Mouse (Mus musculus) heart, adult 8-10 months (tissue): ENCODE measurements at regions not wholly inside any gene's neighbourhood (a gene's known extent, or its start where the extent isn't known, plus 50 kb on each side); places are given as distances from the start of the nearest gene placed in this dataset.
A peak's percentile ranks its signal among the peaks of the same experiment; 100 is the strongest.

Experiments
- DNase-seq: peaks from one replicate; pipeline ENCODE4 v3.0.0; 2022; ENCODE audit warnings: low spot score

- DNase-seq = no peak
Measured at GRCm38 (mm10) chr10:102705848-102706247, 193.8 kb downstream of the Rassf9 start.

GRCm38 (mm10) chr10:102694810-102695209, 182.8 kb downstream of the Rassf9 start:
- DNase-seq = no peak

GRCm38 (mm10) chr10:102689966-102690365, 177.9 kb downstream of the Rassf9 start:
- DNase-seq = peak; percentile 48

DNA sequence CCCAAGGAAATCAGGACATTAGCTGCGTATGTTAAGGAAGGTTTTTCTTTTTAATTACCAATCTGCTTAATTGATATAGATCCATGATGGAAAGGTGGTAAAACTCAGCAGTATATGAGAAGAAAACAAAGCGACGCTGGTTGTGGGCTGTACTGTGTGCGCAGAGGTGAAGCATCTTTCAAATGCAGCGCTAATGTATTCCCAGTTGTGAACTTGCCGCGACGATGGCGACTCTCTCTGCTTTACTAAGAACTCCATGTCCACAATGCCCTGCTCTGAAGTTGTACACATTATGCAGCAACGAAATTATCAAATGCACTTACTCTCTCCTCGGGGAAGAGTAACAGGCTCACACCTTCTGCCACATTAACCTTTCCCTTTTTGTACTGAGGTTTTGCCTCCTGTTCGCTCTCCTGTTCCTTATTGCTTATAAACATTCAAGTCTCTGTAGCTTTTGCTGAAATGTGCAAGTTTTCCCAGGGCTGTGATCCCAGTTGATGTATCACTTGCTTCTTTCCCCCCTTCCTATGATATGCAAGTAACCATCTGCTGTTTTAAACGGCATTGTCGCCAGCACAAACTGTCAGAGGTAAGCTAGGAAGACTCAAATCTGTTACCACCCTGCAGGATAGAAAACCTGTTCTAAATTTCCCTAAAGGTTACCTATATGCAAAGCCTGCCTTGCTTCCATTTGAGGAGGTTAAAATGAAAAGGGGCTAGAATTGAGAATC, 174.8 kb downstream of the Rassf9 start:
- no peak for DNase-seq

DNA sequence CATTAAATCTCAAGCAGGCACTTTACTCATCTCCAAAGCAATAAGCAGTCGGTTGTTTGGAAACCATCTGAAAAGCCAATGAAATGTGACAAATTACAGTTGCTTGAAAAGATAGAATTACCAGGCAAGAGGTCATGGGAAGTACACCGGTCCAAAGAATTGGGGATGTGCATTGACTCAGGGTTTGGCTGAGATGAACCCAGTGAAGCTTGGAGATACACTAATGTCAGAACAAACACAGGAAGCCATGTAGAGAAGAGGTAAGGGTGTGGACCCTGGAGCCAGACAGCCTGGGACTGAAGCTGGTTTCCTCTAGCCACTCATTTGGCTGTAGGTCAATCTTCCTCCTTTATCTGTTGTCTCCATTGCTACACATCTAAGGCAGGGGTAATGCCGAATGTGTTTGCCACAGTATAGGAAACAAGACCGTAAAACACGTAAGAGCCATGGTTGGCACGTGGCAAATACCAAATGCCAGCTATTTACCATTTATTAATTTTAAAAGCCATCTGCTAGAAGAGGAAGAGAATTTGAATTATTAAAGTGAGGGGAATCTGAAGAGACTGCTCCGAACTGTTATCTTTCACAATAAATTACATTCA, 173.9 kb downstream of the Rassf9 start:
- DNase-seq = peak; percentile 66

DNA sequence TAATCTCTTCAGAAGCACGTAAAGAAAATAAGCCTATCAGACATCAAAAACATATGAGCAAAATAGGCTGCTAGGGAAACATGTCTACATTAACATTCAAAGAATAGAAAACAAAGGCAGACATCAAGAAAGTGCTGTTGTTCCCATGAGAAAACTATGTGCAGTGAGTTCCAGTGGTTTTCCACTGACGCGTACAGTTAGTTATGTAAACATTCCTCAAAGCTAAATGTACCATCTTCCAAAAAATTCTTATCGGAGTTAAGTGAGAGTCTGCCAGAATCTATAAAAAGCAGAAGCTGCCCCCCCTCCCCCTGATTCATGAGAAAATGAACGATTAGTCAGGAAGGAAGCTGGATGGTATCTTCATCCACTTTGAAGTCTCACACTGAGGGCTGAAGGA, 155.3 kb downstream of the Rassf9 start:
- DNase-seq = no peak

DNA sequence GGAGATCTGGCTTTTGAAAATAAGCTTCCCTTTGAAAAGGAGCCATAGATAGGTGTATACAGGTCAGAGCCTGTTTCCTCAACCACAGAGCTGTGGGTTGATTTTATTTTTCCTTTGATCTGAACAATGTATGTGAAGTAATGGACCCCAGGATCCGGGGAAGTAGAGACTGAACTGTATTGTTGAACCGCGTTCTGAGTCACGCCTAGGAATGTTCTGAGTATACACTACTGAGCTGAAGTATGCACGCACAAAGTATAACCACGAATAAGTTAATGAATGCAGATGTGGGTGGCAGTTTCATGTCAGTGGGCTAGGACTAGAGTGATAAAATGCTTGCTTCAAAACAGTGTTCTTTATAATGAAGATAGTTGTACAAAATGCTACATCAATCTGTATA, 147.7 kb downstream of the Rassf9 start:
- no peak for DNase-seq

- DNase-seq = peak; percentile 20
Measured at GRCm38 (mm10) chr10:102636507-102636906, 124.5 kb downstream of the Rassf9 start.

- DNase-seq = no peak
Measured at GRCm38 (mm10) chr10:102633438-102633837, 121.4 kb downstream of the Rassf9 start.

- DNase-seq = no peak
Measured at GRCm38 (mm10) chr10:102628609-102629008, 116.6 kb downstream of the Rassf9 start.

DNA sequence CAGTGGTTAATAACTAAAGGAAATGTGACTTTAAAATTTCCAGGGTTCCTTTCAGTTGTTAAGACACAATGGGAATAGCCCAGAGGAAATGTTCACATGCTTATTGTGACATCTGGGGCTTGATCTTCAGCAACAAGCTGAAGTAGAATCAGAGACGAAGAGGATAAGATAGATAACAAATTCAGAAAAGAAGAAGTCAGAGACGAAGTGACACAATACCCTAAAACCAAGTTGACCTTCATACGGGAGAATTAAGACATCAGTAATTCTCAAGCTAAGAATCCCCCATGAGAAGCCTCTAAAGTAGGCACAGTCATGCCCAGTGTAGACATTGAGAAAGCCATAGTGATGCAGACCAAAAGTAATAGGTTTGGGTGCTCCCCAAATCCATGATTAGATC, 111.9 kb downstream of the Rassf9 start:
- no peak for DNase-seq

DNA sequence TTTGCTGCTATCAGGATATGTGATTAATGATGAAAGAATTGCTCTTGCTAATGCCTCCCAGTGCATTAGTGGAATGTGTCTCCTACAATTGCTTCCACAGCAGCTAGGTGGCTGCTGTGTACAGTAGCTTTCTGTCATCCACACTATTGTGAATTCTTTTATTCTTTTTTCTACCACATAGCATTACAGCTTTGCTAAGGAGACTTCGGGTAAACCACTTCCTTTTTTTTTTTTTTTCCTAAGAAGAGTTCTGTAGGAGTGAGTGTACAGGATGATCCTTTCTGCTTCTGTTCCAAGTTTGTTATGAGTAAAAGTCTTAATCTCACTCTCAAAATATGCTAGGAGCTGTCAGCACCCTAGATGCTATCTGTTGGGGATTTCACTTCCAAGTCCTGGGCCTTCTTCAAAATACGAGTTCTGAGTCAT, 110.6 kb downstream of the Rassf9 start:
- DNase-seq = no peak

GRCm38 (mm10) chr10:102618711-102619110, 106.7 kb downstream of the Rassf9 start:
- DNase-seq = no peak

DNA sequence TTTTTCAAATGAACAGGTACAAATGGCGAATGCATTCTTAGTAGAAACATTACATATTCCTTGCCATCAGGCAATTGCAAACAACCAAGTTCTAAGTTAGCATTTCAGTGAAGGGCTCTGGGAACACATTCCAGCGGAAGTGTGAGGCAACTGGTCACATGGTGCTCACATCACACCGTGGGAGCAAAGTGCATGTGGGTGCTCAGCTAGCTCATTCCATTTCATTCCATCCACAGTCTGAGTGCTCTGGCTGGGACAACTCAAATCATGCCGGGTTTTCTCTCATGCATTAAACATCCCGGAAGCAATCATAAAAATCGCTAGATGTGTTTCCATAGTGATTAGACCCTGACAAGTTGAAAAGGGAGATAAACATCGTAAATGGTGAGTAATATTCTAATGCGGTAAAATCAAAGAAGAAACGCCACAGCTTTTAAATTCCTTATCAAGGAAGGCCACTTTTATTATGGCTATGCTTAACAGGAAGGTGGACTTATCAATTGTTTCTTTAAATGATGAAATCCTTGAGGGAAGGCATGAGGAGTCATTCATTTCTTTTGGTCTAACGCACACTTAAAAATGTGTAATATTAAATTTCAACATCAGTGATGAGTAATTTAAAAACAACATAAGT, 104.1 kb downstream of the Rassf9 start:
- no peak for DNase-seq
